Mouse (Mus musculus) midbrain, embryonic 10.5 days (tissue): ENCODE measurements around the gene Mpz. TPM values are rescaled to one million over a fixed set of nuclear protein-coding genes. Genes with fewer than 3 reads are reported as not detected.
"Not testable (repeated sequence)": the region's sequence is repeated elsewhere in the genome, so short reads cannot be mapped to it uniquely, and the experiment has no call there.

Experiments
- DNase-seq: peaks from one replicate; pipeline ENCODE4 v3.0.0-alpha.2; 2017; ENCODE audit warnings: low spot score
- H3K27ac ChIP-seq: fragments of 300-500 bp; sonication (generic); replicated peaks from 2 replicates; pipeline ENCODE4 v1.5.1; 2016; ENCODE audit warnings: mild to moderate bottlenecking
- H3K27me3 ChIP-seq: fragments of 300-500 bp; sonication (generic); 2 replicates; pipeline ENCODE4 v1.6.1; 2016; ENCODE audit warnings: low read depth, mild to moderate bottlenecking; ENCODE audit not compliant: poor library complexity, severe bottlenecking
- H3K36me3 ChIP-seq: fragments of 300-500 bp; sonication (generic); 2 replicates; pipeline ENCODE4 v1.6.1; 2016; ENCODE audit warnings: mild to moderate bottlenecking, moderate library complexity
- H3K4me1 ChIP-seq: fragments of 300-500 bp; sonication (generic); 2 replicates; pipeline ENCODE4 v1.6.1; 2016
- H3K4me3 ChIP-seq: fragments of 300-500 bp; sonication (generic); 2 replicates; pipeline ENCODE4 v1.5.1; 2016; ENCODE audit warnings: mild to moderate bottlenecking, moderate library complexity
- H3K9me3 ChIP-seq: fragments of 300-500 bp; sonication (generic); replicated peaks from 2 replicates; pipeline ENCODE4 v1.6.1; 2016; ENCODE audit warnings: mild to moderate bottlenecking
- WGBS: fragments of 180-500 bp; shearing (Covaris S2); methylation state at CpG from one replicate; pipeline ENCODE4 v1.1.7; 2016; 5-methylcytosine and 5-hydroxymethylcytosine counted together
- polyA plus RNA-seq: library from polyadenylated mRNA; unstranded; fragments of >200 nt; fragmentation: Nextera tagmentation; extraction: Ambion mirVana; gene quantifications from 2 replicates; pipeline ENCODE4 v1.2.1, GENCODE M21; 2016

Mpz gene
- polyA plus RNA-seq, 1 experiment from 2014 or later, result 0.26 TPM

DNA sequence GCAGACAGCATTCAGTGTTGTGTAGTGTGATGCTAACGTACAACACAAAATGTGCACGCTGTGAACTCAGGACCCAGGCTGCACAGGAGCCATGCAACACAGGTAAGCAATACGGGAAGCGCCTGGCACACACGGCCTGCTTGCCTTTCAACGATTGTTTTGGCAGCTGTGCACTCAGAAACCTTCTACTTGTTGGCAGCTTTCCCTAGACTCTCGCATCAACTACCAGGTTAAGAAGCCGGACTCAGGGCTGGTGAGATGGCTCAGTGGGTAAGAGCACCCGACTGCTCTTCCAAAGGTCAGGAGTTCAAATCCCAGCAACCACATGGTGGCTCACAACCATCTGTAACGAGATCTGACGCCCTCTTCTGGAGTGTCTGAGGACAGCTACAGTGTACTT, 7.5 kb upstream of the Mpz start:
- H3K36me3 ChIP-seq, result peaks cover 78% of the 10 kb centered on the region
- WGBS, result 85% methylated on average over 11 of the region's 11 CpGs
- not testable (repeated sequence) for DNase-seq, H3K4me1 ChIP-seq, H3K27ac ChIP-seq, H3K9me3 ChIP-seq, H3K27me3 ChIP-seq, H3K4me3 ChIP-seq

DNA sequence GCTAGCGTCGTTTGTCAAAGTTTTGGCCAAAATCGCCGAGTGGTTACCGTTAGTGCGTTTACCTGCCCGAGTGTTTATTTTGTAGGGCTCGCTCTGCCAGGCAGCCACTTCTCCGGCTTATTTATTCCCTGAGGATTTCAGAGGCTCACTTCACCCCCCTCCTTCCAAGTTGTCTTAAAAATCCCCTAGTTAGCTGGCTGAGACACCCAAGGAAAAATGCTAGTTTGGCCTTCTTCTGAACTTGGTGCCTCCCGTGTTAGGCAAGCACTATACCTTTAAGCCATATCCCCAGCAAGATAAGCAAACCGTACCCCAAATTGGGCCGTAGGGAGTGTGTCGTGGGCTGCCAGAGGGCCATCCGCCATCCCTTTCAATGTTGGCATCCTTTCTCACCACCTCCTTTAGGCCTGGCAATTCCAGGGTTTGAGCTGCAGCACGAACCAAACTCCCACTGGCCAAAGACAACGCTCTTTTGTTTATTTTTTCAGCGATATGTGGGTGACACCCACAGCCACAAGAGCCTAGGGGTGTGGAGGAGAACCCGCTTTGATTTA, 404 bp downstream of the Mpz start:
- WGBS, result 6% methylated on average over 18 of the region's 18 CpGs
- peak overlapping the region; percentile 89 for H3K27ac ChIP-seq
- H3K27me3 ChIP-seq, result peaks cover 13% of the 10 kb centered on the region
- H3K4me3 ChIP-seq, result peak overlapping the region; percentile 94
- peaks cover 2% of the 10 kb centered on the region for H3K36me3 ChIP-seq
- H3K4me1 ChIP-seq, result peaks cover 25% of the 10 kb centered on the region
- peak; percentile 32 for DNase-seq
- H3K9me3 ChIP-seq, result no peaks in the 10 kb centered on the region

DNA sequence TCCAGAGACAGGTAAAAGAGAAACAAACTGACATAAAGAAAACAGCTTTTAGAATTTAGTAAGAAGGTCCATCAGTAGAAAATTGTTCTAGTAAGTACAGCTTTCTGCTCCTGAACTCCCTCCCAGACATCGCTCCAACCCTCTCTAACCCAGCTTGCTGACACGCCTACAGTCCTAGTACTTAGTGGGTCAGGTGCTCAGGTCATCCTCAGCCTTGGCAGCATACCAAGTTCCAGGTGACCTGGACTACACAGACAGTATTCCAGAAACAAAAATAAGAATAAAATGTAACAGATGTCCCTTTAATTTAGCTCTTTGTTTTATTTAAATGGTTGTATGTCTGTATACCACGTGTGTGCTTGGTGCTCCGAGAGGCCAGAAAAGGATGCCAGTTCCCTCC, 1.5 kb downstream of the Mpz start:
- Histone ChIP-seq H3K27ac (no peak overlapping the region), H3K4me3 (no peak overlapping the region), H3K27me3 (peaks cover 23% of the 10 kb centered on the region), H3K9me3 (no peaks in the 10 kb centered on the region), H3K36me3 (no peaks in the 10 kb centered on the region), H3K4me1 (peaks cover 25% of the 10 kb centered on the region)
- no peak for DNase-seq
- 85% methylated on average over 4 of the region's 4 CpGs for WGBS

- no peaks in the 10 kb centered on the region for H3K9me3 ChIP-seq
- H3K27me3 ChIP-seq, result peaks cover 69% of the 10 kb centered on the region
- no peak overlapping the region for H3K4me3 ChIP-seq
- peaks cover 17% of the 10 kb centered on the region for H3K4me1 ChIP-seq
- WGBS, result 86% methylated on average over 3 of the region's 3 CpGs
- H3K36me3 ChIP-seq, result no peaks in the 10 kb centered on the region
- no peak for DNase-seq
- no peak overlapping the region for H3K27ac ChIP-seq
These were observed 6.1 kb downstream of the Mpz start for GRCm38 (mm10) chr1:171156644-171157043.

- H3K9me3 ChIP-seq, result no peaks in the 10 kb centered on the region
- peaks cover 16% of the 10 kb centered on the region for H3K4me1 ChIP-seq
- H3K36me3 ChIP-seq, result no peaks in the 10 kb centered on the region
- DNase-seq, result no peak
- H3K4me3 ChIP-seq, result no peak overlapping the region
- no peak overlapping the region for H3K27ac ChIP-seq
- peaks cover 78% of the 10 kb centered on the region for H3K27me3 ChIP-seq
These were observed 7.5 kb downstream of the Mpz start for GRCm38 (mm10) chr1:171157965-171158364.

GRCm38 (mm10) chr1:171159485-171159975, 9.0 kb downstream of the Mpz start:
- DNase-seq, result no peak
- H3K4me3 ChIP-seq, result peak overlapping the region; percentile 43
- H3K4me1 ChIP-seq, result peaks cover 16% of the 10 kb centered on the region
- no peaks in the 10 kb centered on the region for H3K36me3 ChIP-seq
- 4% methylated on average over 15 of the region's 15 CpGs for WGBS
- peaks cover 77% of the 10 kb centered on the region for H3K27me3 ChIP-seq
- no peaks in the 10 kb centered on the region for H3K9me3 ChIP-seq
- H3K27ac ChIP-seq, result no peak overlapping the region

- Histone ChIP-seq H3K27me3 (peaks cover 50% of the 10 kb centered on the region), H3K9me3 (no peaks in the 10 kb centered on the region), H3K27ac (no peak overlapping the region), H3K4me3 (no peak overlapping the region), H3K36me3 (no peaks in the 10 kb centered on the region), H3K4me1 (peaks cover 16% of the 10 kb centered on the region)
- WGBS, result 84% methylated on average over 3 of the region's 3 CpGs
- DNase-seq, result no peak
These were observed 12.0 kb downstream of the Mpz start for GRCm38 (mm10) chr1:171162526-171162925.

GRCm38 (mm10) chr1:171164258-171164657, 13.7 kb downstream of the Mpz start:
- Histone ChIP-seq H3K4me1 (peaks cover 16% of the 10 kb centered on the region), H3K9me3 (no peaks in the 10 kb centered on the region), H3K36me3 (no peaks in the 10 kb centered on the region), H3K27me3 (peaks cover 33% of the 10 kb centered on the region), H3K4me3 (no peak overlapping the region), H3K27ac (0 out of 2 replicates have a peak overlapping the region, but pooled peaks have one; percentile 7)
- no peak for DNase-seq
- WGBS, result 42% methylated on average over 3 of the region's 3 CpGs

DNA sequence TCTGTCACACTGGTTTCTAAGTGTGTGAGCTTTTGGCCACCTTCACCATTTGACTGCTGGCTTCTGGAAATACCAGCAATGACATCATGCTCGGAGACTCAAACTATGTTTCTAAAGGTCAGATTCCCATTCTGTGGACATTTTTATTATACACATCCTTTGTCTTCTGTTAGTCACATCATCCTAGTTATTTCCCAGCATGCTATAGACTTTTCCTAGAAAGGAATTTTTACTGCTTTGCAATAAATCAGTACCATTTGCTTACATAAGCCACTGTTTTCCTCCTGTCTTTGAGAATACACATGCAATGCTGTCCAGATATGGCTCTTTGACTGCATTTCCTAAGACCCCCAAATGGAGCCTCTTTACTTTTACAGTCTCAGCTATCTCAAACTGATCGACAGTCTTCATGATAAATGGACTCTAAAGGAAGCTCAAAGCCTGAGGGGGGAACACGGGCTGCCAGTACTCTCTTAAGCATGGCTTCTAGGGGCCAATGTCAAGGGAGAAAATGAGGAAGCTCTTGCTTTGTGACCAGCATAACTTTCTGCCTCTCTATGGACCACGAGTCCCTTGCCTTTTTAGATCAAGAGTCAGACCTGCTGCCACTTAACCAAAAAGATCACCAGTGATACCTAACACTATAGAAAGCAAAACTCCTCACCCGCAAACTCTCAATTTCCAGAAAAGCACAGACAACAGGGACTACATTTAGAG, 15.3 kb downstream of the Mpz start:
- DNase-seq, result no peak
- WGBS, result 88% methylated on average over 5 of the region's 5 CpGs
- no peaks in the 10 kb centered on the region for H3K36me3 ChIP-seq
- H3K4me1 ChIP-seq, result peaks cover 5% of the 10 kb centered on the region
- H3K27me3 ChIP-seq, result peaks cover 18% of the 10 kb centered on the region
- no peak overlapping the region for H3K4me3 ChIP-seq
- H3K9me3 ChIP-seq, result no peaks in the 10 kb centered on the region
- no peak overlapping the region for H3K27ac ChIP-seq

DNA sequence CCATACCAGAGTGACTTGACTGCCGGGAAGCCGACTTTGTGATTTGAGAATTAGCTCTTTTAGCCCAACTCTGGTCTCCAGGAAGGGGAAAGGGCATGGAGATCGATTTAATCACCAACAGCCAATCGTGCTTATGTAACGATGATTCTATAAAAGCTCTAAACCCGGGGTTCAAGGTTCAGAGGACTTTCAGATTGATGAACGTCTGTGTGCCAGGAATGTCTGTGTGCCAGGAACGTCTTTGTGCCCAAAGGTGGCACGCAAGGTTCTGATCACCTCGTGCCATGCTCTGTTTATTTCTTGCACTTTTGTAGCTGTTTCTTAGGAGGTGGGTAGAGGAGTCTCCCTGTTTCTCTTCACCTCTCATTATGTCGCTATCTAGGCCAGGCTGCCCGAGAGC, 18.4 kb downstream of the Mpz start:
- Histone ChIP-seq H3K4me1 (peaks cover 5% of the 10 kb centered on the region; the same call in 1 of the 2 replicates), H3K27ac (no peak overlapping the region), H3K27me3 (no peaks in the 10 kb centered on the region), H3K4me3 (no peak overlapping the region), H3K36me3 (peaks cover 13% of the 10 kb centered on the region; the same call in 1 of the 2 replicates), H3K9me3 (no peaks in the 10 kb centered on the region)
- 86% methylated on average over 12 of the region's 12 CpGs for WGBS
- DNase-seq, result no peak

GRCm38 (mm10) chr1:171169913-171170312, 19.4 kb downstream of the Mpz start:
- WGBS, result 55% methylated on average over 3 of the region's 3 CpGs
- H3K27me3 ChIP-seq, result no peaks in the 10 kb centered on the region
- no peak overlapping the region for H3K27ac ChIP-seq
- H3K9me3 ChIP-seq, result no peaks in the 10 kb centered on the region
- peaks cover 18% of the 10 kb centered on the region for H3K36me3 ChIP-seq
- H3K4me3 ChIP-seq, result no peak overlapping the region
- peaks cover 5% of the 10 kb centered on the region; the same call in 1 of the 2 replicates for H3K4me1 ChIP-seq
- DNase-seq, result no peak

- Histone ChIP-seq H3K4me1 (peaks cover 5% of the 10 kb centered on the region; the same call in 1 of the 2 replicates), H3K36me3 (peaks cover 18% of the 10 kb centered on the region), H3K4me3 (no peak overlapping the region), H3K27me3 (no peaks in the 10 kb centered on the region), H3K9me3 (no peaks in the 10 kb centered on the region), H3K27ac (no peak overlapping the region)
- WGBS, result 65% methylated on average over 3 of the region's 3 CpGs
- no peak for DNase-seq
These were observed 20.6 kb downstream of the Mpz start for GRCm38 (mm10) chr1:171171138-171171537.

GRCm38 (mm10) chr1:171172779-171173178, 22.3 kb downstream of the Mpz start:
- H3K36me3 ChIP-seq, result peaks cover 18% of the 10 kb centered on the region
- H3K4me3 ChIP-seq, result no peak overlapping the region
- H3K4me1 ChIP-seq, result peaks cover 5% of the 10 kb centered on the region; the same call in 1 of the 2 replicates
- H3K27ac ChIP-seq, result no peak overlapping the region
- no peak for DNase-seq
- no peaks in the 10 kb centered on the region for H3K27me3 ChIP-seq
- WGBS, result 92% methylated on average over 8 of the region's 8 CpGs
- no peaks in the 10 kb centered on the region for H3K9me3 ChIP-seq
